Mouse (Mus musculus) Patski (cell line): ENCODE measurements around the gene Olfr117. TPM values are rescaled to one million over a fixed set of nuclear protein-coding genes. Genes with fewer than 3 reads are reported as not detected.
"Not testable (repeated sequence)": the region's sequence is repeated elsewhere in the genome, so short reads cannot be mapped to it uniquely, and the experiment has no call there.

ENCODE experiments used
- ATAC-seq: fragments of 100-300 bp; one replicate; pipeline ENCODE4 v1.8.0; 2021
- CTCF ChIA-PET: fragments of 350-600 bp; sonication (Branson Sonifier 250); formaldehyde crosslinking; loops from one replicate; lab custom pipeline; 2022; ENCODE audit warnings: inconsistent platforms; lab: Charles Lee
- POLR2A ChIA-PET: fragments of 350-600 bp; sonication (Branson Sonifier 250); formaldehyde crosslinking; loops from one replicate; lab custom pipeline; 2022; ENCODE audit warnings: antibody characterized with exemption, inconsistent platforms; lab: Charles Lee
- DNase-seq: peaks from one replicate; pipeline ENCODE4 v3.0.0-alpha.2; 2011; ENCODE audit warnings: low read depth, low spot score
- H3K27me3 ChIP-seq: fragments of 371-371 bp; one replicate; pipeline ENCODE4 v1.5.1; 2021
- CTCF ChIP-seq: fragments of 100-300 bp; IDR thresholded peaks from one replicate; pipeline ENCODE4 v1.5.1; 2021
- in situ Hi-C: fragments of 300-500 bp; cut with MboI; formaldehyde crosslinking; loops from 3 replicates; pipeline ENCODE4 v1.11.1; 2018; ENCODE audit warnings: low pct_unique_long_range_greater_than_20kb, mixed read lengths
- polyA plus RNA-seq: library from polyadenylated mRNA; unstranded; gene quantifications from one replicate; pipeline ENCODE4 v1.2.3, GENCODE M21; 2021

Gene Olfr117
- polyA plus RNA-seq: not detected

- no peak for TF ChIP-seq CTCF
- no peaks in the 10 kb centered on the region for H3K27me3 ChIP-seq
- ChIA-PET POLR2A (no interaction called here), CTCF (no interaction called here)
- no peak for DNase-seq
- in situ Hi-C loops: no loop called here
- no peak for ATAC-seq
Measured at GRCm38 (mm10) chr17:37663682-37664081, at the start of gene Olfr117. TSS of gene Olfr117 (minus strand) at chr17:37663782.

GRCm38 (mm10) chr17:37696264-37696663, 32.7 kb upstream of the Olfr117 start, which contains the start of gene Olfr119:
TSS of gene Olfr119 (plus strand) at chr17:37696564.
- in situ Hi-C loops, POLR2A ChIA-PET, H3K27me3 ChIP-seq, ATAC-seq, CTCF ChIA-PET, DNase-seq: not testable (repeated sequence)

GRCm38 (mm10) chr17:37666688-37667087, 3.1 kb upstream of the Olfr117 start, which contains the start of gene Olfr118:
TSS of gene Olfr118 (plus strand) at chr17:37666988.
- POLR2A ChIA-PET: no interaction called here
- DNase-seq (no peak), ATAC-seq (no peak)
- in situ Hi-C loops: loop anchor here (5.0 kb wide), 1 partner anchor 56 kb away; the partner anchor contains the start of gene Olfr120
- TF ChIP-seq CTCF: no peak
- no peaks in the 10 kb centered on the region for H3K27me3 ChIP-seq
- CTCF ChIA-PET: no interaction called here

- ATAC-seq (no peak), DNase-seq (no peak)
- in situ Hi-C loops: no loop called here
- CTCF ChIA-PET: no interaction called here
- POLR2A ChIA-PET: no interaction called here
- no peaks in the 10 kb centered on the region for H3K27me3 ChIP-seq
- no peak for TF ChIP-seq CTCF
Measured at GRCm38 (mm10) chr17:37627009-37627408, 36.6 kb downstream of the Olfr117 start, which contains the start of the genes Olfr115 and Olfr116. TSS of gene Olfr115 (minus strand) at chr17:37627109. TSS of gene Olfr116 (minus strand) at chr17:37627199.

Other genes with a start within 250 kb of the Olfr117 start
- gene Olfr108, start 218.3 kb downstream of the Olfr117 start, polyA plus RNA-seq: not detected
- not detected for gene Olfr109, start 204.9 kb downstream of the Olfr117 start, polyA plus RNA-seq
- 0.82 TPM for gene H2-M2, start 180.2 kb downstream of the Olfr117 start, polyA plus RNA-seq
- gene Olfr110, start 171.3 kb downstream of the Olfr117 start, polyA plus RNA-seq: not detected
- not detected for gene Olfr111, start 155.8 kb downstream of the Olfr117 start, polyA plus RNA-seq
- gene Olfr112, start 94.3 kb downstream of the Olfr117 start, polyA plus RNA-seq: not detected
- not detected for gene Olfr113, start 86.1 kb downstream of the Olfr117 start, polyA plus RNA-seq
- gene Olfr114, start 71.0 kb downstream of the Olfr117 start, polyA plus RNA-seq: not detected
- not detected for gene Olfr115, start 36.7 kb downstream of the Olfr117 start, polyA plus RNA-seq
- gene Olfr116, start 36.6 kb downstream of the Olfr117 start, polyA plus RNA-seq: not detected
- gene Olfr118, start 3.2 kb upstream of the Olfr117 start, polyA plus RNA-seq: 0.03 TPM
- not detected for gene Olfr119, start 32.8 kb upstream of the Olfr117 start, polyA plus RNA-seq
- not detected for gene Olfr120, start 58.0 kb upstream of the Olfr117 start, polyA plus RNA-seq
- gene Olfr121, start 85.1 kb upstream of the Olfr117 start, polyA plus RNA-seq: not detected
- gene Olfr122, start 104.8 kb upstream of the Olfr117 start, polyA plus RNA-seq: not detected
- gene Olfr123, start 129.7 kb upstream of the Olfr117 start, polyA plus RNA-seq: not detected
- gene Olfr124, start 136.1 kb upstream of the Olfr117 start, polyA plus RNA-seq: not detected
- gene Olfr125, start 169.2 kb upstream of the Olfr117 start, polyA plus RNA-seq: not detected
- gene Olfr126, start 183.7 kb upstream of the Olfr117 start, polyA plus RNA-seq: not detected
- gene Olfr127, start 236.7 kb upstream of the Olfr117 start, polyA plus RNA-seq: 0.08 TPM